Mouse (Mus musculus): ENCODE measurements around the gene Gm20388. TPM values are rescaled to one million over a fixed set of nuclear protein-coding genes. Genes with fewer than 3 reads are reported as not detected.

Gm20388 gene
- total RNA-seq, 2 experiments from 2014 or later, result not detected

GRCm38 (mm10) chr8:120883369-120883768, 972.7 kb downstream of the Gm20388 start:
- DNase-seq (ENCODE audit: low spot score in 2 of 2), result no peak

GRCm38 (mm10) chr8:120883853-120884252, 973.2 kb downstream of the Gm20388 start:
- no peak for DNase-seq (ENCODE audit: low spot score in 2 of 2)

DNA sequence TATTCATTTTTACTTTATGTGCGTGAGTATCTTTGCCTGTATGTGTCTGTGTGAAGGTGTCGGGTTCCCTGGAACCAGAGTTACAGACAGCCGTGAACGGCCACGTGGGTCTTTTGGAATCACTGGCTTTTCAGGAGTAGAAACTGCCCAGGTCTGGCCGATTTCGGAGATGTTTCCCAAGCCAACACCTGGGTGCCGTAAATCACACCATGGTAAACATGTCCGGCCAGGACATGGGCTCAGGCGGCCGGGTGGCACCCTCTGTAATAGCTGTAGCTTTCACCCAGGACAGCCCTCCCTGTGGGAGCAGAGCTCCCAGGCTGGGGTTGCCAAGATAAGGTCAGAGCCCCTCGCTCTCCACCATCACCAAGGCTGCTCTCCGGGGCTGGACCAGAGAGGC, 974.2 kb downstream of the Gm20388 start:
- no peak for DNase-seq (ENCODE audit: low spot score in 2 of 2)

GRCm38 (mm10) chr8:120887254-120887653, 976.6 kb downstream of the Gm20388 start:
- no peak for DNase-seq (ENCODE audit: low spot score in 2 of 2)

DNA sequence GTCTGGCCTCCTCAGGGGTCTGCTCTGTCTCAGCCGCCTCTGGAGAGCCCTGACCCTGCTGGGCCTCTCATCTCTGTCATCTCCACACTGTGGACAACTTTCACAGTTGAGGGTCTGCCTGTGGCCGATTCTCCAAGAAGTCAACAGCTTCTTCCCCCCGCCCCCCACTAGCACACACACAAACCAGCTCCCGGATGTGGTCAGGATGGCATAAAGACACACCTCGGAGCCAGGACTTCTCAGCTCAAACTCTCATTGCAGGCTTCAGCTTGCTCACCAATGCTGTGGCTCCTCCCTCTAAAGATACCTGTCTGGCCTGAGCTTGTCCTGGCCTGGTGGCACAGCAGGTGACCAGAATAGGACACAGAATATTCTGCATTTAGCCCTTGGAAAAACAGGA, 977.4 kb downstream of the Gm20388 start:
- DNase-seq (ENCODE audit: low spot score in 2 of 2), result no peak

- DNase-seq (ENCODE audit: low spot score in 2 of 2), result no peak
These were observed 978.5 kb downstream of the Gm20388 start for GRCm38 (mm10) chr8:120889189-120889588.

DNA sequence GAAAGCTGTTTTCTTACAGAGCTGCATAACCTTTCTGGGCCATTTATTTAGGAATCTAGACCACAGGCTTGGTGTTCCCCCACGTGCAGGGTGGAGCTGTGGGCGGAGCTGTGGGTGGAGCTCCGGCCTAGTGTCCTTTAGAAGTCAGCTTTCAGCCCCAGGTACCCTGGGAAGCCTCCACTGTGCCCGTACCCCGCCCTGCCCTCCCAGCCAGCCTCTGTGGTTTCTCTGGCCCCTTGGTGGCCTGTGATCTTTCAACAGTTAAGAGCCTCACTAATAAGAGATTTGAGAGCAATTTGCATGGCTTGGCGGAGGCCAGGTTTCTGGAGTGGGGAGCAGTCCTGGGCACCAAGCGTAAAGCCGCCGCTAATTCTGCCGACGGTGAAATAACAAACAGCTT, 979.4 kb downstream of the Gm20388 start:
- DNase-seq (ENCODE audit: low spot score in 2 of 2), result no peak

- DNase-seq (ENCODE audit: low spot score in 2 of 2), result no peak
These were observed 984.4 kb downstream of the Gm20388 start for GRCm38 (mm10) chr8:120895009-120895408.

DNA sequence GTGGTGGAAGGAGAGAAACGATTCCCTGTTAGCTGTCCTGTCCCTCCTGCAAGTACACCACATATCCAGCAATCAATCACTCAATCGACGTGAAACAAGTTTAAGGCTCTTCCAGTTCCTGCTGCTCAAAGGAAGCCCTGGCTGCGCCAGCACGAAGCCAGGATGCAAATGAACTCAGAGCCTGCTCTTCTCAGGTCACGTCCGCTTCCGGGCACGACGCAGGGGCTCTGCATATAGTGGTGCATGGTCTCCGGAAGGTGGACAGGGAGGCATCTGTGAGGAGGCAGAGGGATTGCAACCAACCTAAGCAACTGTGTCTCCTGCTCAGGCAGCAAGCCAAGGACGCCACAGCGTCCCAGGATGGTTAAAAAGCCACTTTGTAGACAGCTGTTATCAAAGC, 985.0 kb downstream of the Gm20388 start:
- DNase-seq (ENCODE audit: low spot score in 2 of 2), result no peak

DNA sequence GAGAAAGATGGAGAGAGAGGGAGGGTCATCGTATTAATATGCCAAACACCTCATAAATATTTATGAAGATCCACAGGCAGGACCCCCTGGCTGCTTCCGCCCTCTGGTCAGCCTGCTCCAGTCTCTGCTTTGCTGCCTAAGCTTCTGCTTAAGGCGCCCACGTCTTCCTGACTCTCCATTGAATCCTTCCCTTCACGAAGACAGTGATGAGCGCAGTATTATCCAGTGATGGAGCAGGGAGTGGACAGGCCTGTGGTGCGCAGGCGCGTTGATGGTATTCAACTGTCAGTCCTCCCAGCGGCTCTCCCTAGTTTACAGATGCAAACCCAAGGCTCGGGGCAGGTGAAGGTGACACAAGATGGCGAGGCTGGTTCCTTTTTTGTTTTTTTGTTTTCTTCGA, 985.6 kb downstream of the Gm20388 start:
- no peak for DNase-seq (ENCODE audit: low spot score in 2 of 2)

DNA sequence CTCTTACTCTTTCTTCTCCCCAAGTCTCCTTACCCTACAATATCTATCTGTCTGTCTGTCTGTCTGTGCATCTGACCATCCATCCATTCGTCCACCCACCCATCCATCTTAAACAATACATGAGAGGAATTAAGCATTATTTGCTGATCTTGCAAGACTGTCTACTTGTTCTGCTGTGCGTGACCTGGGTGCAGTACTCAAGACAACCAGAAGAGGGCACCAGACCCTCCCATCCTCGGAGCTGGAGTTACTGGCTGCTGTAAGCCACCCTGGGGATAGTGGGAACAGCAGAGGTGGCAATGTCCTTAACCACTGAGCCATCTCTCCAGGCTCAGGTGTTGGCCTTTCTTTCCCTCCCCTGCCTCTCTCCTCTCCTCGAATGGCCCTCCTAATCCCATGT, 987.4 kb downstream of the Gm20388 start:
- DNase-seq (ENCODE audit: low spot score in 2 of 2), result peak; percentile 40 to 43

DNA sequence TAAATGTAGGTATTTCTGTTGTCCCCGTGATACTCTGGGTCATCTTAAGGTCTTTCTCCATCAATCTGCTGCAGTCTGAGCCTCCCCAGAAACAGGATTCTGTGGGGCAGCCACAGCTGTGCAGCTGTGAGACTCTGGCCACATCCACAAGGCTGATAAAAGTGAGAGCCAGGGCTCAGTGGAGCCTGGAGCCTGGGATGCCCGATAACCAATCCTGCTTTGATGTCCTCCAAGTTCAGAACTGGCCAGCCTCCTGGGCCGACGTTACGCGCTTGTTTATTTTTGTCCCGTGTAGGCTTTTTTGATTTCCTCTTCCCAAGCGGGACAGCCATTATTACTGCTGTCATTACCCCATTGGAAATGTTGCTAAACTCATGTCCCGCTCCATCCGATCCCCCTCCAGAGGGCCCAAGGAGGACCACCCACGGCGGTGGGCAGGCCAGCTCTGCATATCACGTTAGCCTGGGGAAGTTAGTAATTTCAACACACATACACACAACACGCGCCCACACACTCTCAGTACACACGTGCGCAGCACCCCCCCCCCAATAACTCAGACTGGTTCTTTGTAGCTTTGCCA, 988.3 kb downstream of the Gm20388 start:
- DNase-seq (ENCODE audit: low spot score in 2 of 2), result no peak

- no peak for DNase-seq (ENCODE audit: low spot score in 2 of 2)
These were observed 991.7 kb downstream of the Gm20388 start for GRCm38 (mm10) chr8:120902346-120902745.

DNA sequence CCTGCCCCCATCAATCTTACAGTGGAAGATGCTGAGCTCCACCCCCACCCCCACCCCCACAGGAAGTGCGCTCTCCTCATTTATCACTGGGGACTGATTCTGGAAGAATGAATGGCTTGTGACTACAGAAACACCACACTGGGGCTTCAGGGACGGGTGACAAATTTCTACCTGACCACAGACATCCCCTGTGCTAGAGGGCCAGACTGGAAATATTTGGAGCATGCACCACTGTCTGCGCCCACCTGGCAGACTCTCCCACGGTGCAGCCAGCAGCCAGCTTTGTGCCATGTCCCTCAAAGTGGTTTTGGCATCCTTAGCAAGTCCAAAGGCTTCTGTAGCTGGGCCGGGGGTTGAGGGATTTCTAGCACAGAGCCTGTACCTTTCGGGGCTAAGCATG, 997.0 kb downstream of the Gm20388 start:
- DNase-seq (ENCODE audit: low spot score in 2 of 2), result no peak

GRCm38 (mm10) chr8:120910936-120911335, 1000.3 kb downstream of the Gm20388 start:
- no peak for DNase-seq (ENCODE audit: low spot score in 2 of 2)

DNA sequence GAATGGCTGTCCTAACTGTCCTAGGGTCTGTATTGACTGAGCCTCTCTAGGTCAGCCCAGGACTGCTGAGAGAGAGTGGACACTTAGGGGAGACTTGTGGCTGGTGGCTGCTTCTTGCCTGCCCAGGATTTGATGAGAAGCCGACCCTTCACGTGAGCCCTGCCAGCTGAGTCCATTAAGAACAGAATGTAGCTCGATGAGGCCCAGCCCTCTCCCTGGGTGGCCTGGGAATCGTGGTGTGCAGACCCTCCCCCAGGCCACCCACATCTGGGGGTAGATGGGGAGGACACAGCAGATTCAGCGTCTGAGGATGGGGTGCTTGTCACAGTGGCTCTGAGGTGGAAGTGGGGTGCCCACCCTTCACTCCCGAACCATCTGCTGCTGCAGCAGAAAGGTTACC, 1001.8 kb downstream of the Gm20388 start:
- no peak for DNase-seq (ENCODE audit: low spot score in 2 of 2)

DNA sequence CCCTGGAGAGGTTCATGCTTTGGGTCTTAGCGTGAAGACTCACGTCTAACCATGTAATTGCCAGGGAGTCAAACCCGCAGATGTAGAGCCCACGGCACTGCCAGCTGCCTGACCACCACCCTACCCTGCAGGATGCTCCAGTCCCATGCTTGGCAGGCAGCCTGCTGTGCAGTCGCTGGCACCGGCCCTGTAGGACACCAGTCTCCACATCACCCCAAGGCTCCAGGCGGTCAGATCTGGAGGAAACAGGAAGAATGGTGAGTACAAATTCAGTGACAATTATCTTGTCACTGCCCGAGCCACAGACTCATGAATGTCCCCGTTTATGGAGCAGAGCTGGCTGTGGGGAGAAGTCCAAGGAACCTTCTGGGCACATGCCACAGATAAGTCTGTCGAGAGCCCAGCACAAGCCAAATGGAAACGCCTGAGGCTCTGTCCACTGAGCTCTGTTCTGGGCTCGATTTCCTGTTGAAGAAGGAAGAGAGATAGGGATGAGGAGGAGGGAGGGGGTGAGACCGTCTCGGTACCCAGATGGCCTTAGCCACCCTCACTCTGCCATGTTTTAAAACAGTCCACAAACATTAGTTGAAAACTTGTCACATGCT, 1006.3 kb downstream of the Gm20388 start:
- DNase-seq (ENCODE audit: low spot score in 2 of 2), result peak in 1 of 2 experiments; percentile 24

DNA sequence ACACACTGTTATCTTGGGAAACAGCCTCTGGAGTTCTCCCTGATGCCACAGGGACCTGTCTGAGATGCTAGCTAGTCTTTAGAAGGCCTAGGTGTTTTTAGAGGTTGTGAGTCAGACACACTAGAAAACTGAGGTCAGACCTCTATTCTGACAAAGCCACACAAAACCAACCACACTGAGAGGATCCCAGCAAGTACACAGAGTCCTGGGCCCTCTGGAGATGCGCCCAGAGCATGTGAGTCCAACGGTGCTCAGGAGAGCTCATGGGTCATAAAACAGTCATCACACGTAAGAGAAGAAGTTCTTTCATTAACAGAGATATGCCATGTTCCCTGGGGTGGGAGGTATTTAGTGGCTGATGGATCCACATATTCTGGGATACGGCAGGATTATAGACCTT, 1009.9 kb downstream of the Gm20388 start:
- DNase-seq (ENCODE audit: low spot score in 2 of 2), result no peak

- DNase-seq (ENCODE audit: low spot score in 2 of 2), result no peak
These were observed 1015.6 kb downstream of the Gm20388 start for GRCm38 (mm10) chr8:120926201-120926600.

DNA sequence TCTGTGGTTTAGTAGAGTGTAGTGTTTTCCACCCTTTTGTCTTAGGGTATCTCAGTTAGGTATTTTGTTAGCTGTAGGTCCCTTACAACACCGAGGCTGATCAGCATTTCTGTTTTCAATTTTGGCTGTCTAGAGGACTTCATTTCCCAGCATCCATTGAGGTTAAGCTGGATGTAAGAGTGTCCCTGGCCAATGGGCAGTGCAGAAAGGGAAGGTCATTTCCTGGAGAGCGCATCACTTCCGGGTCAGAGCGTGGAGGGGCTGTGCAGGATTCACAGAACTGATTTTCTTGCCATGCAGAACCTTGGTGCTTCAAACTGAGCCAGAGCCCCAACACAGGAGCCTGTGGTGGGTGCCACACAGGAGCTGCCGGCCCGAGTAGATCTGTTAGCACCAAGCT, 1017.4 kb downstream of the Gm20388 start:
- DNase-seq (ENCODE audit: low spot score in 2 of 2), result no peak

DNA sequence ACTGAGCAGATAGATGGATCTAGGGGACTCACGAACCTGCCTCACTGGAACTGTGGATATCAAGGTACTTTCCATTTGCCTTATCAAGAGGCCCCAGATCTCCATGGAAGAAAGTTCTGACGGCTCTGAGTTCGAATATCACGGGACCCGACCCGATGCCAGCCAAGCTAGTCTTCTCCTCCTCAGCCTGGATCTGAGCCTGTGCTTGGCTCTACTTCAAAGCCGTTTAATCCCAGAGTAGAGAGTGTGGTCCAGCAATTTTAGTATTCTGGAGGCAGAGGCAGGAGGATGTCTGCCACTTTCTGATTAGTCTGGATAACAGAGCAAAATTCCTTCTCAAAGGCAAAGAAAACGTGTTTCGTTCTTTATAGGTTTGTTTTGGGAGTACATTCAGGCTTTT, 1024.0 kb downstream of the Gm20388 start:
- DNase-seq (ENCODE audit: low spot score in 2 of 2), result no peak

GRCm38 (mm10) chr8:120936685-120937084, 1026.0 kb downstream of the Gm20388 start:
- no peak for DNase-seq (ENCODE audit: low spot score in 2 of 2)

DNA sequence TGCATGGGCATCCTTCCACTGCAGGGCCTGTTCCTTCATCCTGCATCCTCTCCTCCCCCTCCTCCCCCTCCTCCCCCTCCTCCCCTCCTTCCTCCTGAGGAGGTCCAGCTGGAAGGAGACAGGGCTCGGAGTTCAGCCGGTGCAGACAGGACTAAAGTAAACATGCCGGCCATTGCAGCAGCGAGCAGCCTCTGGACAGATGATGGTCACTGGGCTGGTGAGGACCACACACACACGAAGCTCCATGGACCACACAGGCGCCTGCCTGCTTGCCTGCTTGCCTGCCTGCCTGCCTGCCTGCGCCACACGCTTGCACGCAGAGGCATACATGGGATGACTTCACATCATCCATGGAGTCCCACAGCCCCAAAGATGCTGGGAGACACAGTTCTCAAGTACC, 1026.8 kb downstream of the Gm20388 start:
- DNase-seq (ENCODE audit: low spot score in 2 of 2), result no peak
